Mouse (Mus musculus) hindlimb bud, embryonic 11.5 days (tissue): Measurements from ENCODE around the gene Tyro3.

Source experiments
- DNase-seq: peaks from one replicate; pipeline ENCODE4 v3.0.0-alpha.2; 2012; ENCODE audit warnings: low read depth, low spot score; ENCODE audit errors: extremely low spot score

Gene Tyro3

DNA sequence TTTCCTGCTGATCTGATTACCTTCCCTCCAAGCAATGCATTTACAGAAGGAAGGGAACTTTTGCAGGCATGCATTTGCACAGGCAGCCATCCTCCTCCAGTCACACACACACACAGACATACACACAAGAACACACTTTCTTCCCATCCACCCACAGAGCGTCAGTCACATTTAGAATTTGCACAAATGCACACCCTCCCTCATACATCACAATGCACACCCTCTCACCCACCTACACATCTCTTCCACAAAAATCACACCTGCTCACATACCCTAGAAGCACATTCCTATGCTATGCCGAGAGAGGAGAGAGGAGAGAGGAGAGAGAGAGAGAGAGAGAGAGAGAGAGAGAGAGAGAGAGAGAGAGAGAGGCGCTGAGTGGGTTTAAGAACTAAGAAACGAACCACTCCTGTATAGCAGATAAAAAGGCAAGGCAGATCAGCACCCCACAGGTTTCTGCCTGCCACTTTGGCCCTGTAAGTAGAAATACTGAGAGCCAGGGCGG lies at the start of gene Tyro3:
Gene Tyro3, plus strand, starts transcription at position 455 of the 505 bp plus-strand sequence.
- DNase-seq: no peak

DNA sequence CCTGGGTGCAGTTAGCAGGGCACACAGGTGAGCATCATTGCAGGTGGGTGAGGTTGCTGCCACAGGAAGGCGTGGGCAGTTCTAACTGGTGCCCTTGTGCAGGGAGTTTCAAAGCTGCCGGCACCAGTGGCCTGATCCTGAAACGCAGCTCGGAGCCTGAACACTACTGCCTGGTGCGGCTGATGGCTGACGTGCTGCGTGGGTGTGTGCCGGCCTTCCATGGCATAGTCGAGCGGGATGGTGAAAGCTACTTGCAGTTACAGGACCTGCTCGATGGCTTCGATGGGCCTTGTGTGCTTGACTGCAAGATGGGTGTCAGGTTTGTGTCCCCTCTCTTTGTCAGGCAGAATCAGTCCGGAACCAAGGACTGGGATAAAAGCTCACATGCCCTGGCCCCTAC lies 48.3 kb upstream of the Tyro3 start:
- DNase-seq: no peak

DNA sequence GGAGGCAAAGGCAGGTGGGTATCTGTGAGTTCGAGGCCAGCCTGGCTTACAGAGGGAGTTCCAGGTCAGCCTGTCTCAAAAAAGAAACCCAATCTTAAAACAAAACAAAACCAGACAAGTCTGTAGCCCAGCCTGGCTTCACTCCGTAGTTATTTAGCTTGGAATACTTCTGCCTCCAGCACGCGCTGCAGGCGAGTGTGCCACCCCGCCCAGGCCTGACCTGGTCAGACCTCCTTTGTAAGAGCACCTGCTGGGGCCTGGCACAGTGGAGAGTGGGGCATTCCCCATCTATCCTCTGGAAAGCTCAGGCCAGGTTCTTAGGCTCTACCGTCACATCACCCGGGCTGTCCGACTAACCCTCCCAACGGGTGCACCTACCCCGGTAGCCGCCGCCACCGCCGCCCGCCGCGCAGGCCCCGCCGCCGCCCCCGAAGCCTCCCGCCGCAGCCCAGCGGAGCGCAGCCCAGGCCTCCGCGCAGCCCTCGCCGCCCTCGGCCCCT lies 39.9 kb upstream of the Tyro3 start:
- DNase-seq: no peak

DNA sequence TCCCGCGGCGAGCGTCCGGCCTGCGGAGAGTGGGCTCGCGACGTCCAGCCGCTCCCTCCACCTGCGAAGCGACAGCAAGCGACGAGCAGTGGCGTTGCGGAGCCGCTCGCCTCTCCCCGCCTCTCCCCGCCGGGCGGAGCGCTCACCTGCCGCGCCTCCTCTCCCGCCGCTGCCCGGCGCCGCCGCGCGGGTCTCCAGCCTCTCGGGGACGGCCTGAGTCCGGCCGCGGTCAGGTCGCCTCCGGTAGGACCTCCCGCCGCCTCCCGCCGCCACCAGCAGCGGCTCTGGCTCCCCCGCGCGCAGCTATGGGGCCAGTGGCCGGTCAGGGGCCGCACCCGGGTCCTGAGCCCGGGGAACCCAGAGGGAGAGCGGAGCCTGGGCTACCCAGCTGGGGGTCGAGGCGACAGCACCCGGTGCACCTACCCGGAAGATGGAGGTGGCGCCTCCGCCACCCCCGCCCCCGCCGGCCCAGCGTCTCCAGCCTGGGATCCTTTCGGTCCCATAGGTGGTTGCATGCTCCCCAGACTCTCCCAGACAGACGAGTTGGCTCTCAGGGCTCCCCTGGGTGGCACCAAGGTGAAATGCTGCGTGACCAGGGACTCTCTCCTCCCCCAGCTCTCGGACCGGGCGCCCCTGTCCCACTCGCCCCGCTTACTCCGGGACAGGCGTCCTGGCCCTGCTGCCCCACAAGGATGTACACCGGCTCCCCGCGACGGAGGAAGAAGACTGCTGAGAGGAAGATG lies 39.3 kb upstream of the Tyro3 start:
- no peak for DNase-seq

DNA sequence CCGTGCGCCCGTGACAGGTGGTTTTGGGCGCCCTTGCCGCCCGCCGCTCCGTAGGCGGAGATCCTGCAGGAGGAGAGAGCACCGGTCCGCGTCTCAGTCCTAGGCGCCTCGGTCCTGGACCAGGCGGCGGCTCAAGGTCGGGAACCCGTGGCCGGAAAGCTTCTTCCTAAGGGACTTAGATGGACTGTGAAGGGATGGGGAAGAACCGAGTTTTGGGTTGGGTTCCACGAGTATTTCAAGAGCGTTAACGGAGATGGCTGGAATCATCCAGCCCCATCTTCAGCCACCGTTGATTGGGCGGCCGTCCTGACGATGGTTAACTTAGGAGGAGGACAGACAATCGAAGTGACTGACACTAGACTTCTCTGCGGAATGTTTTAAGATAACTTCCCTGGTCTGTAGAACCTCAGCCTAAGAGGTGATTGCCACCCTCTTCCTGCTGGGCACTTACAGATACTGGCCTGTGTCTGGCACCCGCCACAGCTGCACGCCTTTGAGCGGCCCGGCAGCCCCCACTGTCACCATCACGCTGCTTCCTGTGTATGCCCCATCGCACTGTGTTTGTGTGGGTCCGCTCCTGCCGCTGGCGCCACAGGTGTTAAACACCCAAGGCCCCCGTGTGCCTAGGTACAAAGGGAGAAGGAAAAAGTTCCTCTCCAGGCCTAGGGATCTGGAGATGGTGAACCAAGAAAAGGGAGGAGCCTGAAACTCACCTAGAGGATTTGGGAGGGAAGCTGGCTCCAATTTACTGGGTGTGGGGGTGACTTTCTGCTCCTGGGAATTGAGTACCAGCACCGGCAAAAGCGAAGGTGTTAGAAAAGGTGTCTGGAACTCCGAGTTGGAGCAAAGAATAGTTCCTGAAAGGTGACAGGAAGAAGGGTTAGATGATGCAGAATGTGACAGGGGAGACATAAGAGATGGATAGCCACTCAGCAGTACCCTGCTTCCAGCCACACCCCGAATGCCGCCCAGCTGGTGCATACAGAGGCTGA lies 38.4 kb upstream of the Tyro3 start:
- DNase-seq: no peak

DNA sequence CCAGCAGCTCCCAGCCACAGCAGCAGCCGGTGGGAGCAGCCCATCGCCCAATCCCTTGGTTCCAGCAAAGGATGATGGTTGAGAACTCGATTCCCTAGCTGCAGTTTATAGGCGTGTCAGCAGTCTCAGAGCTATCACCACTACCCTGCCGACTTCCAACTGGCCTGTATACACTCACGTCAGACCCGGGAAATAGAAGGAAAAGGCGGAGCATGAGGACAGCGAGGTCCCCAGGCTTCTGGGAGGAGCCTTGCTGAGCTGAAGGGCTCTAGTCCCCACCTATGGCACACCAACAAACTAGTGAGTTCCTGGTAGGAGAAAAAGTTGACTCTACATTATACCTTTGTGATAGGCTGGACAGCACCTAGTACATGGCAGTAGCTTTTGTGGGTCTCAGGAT lies 37.3 kb upstream of the Tyro3 start, which contains the start of gene Ltk:
Gene Ltk, minus strand, starts transcription at position 181 of the 400 bp plus-strand sequence.
- DNase-seq: no peak

DNA sequence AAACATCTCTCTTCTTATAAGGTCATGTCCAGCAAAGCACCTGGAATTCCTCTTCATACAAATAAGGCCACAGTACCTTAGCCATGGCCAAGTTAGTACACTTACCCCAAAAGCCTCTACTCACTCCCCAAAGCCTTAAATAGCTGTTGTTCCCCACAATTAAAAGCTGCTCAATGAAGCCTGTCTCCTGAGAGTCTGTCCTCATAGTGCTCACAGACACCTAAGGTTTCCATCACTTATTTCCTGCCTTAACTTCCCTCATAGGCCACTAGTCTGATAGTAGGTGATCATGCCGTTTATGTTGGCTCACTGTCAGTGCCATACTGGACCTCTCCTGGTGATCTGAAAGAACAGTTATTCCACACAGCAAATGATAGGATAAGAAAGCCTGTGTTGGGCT lies 35.3 kb upstream of the Tyro3 start:
- DNase-seq: no peak

DNA sequence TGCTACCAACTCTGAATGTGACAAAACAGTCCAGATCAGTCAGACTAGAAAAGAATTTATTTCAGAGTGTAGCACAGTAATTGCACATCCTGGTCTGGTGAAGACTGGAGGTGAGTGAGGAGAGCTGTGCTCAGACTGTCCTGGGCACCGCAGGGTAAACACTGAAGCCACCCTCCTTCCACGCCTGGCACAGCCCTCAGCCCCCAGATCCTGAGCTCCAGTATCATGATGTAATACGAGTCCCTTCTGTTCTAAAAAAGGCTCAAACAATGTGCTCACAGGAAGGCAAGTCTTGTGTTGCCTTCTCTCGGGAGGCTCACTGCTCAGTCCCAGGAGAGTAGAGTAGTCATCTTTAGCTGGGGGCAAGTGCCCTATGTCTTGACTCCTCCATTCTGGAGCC lies 33.6 kb upstream of the Tyro3 start:
- no peak for DNase-seq

DNA sequence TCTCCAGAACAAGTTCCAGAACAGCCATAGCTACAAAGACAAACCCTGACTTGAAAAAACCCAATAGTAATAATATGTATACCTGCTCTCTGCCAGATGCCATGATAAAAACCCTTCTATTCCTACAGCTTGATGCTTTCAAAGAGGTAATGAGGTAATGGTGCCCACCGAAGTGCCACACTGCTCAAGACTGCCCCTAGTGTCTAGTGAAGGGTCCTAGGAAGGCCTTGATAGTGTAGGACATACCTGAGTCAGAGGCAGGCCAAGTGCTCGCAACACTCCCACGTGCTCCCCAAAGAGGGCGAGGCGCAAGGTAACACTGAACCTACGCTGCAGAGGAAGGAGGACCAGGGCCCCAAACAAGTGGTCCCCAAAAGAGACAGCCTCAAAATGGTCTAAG lies 30.3 kb upstream of the Tyro3 start:
- DNase-seq: no peak

DNA sequence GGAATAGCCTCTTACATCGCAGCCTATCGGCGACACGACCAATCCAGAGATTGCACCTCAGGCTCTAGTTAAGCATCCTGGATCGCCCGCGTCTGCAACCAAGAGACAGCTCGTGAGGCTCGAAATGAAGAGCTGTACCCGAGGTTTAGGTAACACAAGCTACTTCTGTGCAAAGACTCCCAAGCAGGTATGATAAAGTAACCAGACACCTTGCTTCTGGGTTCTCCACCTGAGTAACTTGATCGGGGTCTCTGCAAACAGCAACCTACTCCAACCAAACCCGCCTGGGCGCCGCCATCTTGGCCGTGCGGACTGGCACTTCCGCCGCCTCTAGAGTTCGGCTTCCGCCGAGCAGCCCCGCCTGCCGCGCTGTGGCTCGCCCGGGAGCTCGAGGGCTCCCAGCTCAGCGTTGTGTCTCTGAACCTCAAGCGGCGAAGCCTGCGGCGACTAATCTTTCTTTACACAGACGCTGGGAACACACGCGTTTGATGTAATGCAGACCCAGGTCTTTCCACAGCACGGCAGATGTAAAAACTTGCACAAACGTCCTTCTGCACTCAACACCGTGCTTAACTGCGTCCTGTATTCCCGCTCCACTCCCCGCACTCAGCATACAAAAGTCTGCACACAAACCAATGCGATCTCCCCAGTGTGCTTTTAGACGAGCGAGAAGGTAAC lies 10.2 kb upstream of the Tyro3 start, which contains the start of gene Rpap1:
Gene Rpap1, minus strand, starts transcription at position 332 of the 678 bp plus-strand sequence.
- DNase-seq: peak; percentile 73

DNA sequence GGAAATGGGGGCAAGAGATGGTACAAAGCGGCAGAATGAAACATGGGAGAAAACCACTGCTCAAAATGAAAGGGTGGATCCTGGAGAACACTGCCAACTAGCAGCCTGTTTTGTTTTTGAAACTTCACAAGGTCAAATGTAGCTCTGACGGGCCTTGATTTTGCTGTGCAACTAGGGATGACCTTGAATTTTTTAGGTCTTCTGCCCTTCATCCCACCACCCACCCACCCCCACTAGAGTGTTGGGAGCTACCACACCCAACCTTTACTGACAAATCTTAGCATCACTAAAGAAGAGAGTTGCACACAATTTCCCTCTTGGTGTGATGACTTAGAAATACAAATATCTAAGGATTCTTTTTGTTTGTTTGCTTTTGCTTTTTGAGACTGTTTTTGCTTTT lies 7.5 kb upstream of the Tyro3 start:
- no peak for DNase-seq

DNA sequence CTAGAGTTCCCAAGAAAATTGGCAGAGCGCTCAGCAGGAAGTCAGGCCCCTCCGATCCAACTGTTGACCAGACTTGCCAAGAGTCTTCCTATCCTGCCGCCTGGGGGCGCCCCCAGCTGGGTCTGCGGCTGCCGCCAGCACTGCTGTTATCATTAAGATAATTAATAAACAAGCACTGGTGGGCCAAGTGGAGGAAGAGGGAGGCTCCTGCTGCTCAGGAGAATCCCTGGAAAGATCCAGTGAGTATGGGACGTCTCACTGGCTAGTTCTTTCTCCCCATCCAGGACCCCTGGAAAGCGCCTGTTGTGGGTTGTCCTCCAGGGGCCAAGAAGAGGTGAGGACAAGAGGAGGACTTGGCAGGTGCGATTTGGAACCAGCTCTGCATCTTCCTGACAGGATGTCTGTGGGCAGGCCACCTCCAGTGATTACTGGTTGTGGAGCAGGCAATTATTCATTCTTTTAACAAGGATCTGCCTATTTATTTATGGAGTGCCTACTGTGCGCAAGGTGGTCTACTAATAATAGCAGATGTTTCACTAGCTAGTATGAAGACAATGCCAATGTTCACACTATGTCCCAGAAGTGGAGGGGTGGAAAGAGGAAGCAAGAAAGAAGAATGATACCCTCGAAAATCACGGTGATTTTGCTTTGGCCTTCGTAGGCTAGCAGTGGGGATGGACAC lies 854 bp downstream of the Tyro3 start:
- no peak for DNase-seq

DNA sequence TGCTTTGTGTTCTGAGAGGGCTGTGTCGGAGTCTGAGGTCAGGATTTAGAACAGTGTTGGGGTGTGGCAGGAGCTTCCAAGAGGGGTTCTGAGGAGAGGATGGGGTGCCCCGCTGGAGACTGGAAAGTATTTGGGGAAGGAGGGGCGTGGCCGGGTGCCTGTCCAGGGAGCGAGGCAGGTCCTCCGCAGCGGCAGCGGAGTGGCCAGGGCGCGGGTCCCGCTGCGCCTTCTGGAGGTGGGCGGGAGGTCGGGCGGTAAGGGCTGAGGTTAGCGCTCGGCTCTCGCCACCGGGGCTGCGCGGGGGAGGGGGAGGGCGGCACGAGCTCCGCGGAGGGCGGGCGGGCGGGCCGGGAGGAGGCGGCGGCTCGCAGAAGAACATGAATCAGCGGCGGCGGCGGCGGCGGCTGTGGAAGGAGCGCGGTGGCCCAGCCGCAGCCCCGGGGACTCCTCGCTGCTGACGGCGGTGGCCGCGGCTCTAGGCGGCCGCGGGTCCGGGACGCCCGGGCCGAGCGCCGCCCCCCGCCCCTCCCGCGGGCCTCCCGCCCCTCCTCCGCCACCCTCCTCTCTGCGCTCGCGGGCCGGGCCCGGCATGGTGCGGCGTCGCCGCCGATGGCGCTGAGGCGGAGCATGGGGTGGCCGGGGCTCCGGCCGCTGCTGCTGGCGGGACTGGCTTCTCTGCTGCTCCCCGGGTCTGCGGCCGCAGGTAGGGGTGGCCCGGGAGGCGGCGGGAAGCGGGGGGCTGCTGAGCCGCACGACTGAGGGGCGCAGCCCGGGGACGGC lies 1.8 kb downstream of the Tyro3 start:
- DNase-seq: no peak

DNA sequence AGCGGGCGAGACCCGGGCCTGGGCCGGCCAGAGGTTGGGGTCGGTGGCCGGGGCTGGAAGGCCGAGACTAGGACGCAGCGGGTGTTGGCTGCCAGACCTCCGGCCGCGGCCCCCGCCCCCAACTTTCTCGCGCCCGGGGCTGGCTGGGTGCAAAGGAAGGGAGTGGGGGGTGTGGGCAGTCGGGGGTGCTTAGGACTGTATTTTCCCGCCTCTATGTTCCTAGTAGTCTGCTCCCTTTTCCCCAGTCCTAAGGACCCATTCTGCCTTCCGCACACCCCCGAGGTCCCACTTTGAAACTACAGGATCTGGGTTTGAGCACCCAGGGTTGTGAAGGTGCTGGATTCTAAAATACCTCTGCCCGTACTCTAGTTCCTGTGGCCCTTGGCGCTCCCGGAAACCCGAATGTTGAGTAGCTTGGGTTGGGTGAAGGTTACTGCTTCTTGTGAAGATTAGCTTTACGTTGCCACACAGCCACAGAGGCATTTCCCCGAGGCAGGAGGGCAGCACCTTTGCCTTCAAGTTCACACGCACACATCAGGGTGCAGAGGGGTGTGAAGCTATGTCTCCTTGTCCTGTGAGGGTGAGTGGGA lies 2.5 kb downstream of the Tyro3 start:
- no peak for DNase-seq

DNA sequence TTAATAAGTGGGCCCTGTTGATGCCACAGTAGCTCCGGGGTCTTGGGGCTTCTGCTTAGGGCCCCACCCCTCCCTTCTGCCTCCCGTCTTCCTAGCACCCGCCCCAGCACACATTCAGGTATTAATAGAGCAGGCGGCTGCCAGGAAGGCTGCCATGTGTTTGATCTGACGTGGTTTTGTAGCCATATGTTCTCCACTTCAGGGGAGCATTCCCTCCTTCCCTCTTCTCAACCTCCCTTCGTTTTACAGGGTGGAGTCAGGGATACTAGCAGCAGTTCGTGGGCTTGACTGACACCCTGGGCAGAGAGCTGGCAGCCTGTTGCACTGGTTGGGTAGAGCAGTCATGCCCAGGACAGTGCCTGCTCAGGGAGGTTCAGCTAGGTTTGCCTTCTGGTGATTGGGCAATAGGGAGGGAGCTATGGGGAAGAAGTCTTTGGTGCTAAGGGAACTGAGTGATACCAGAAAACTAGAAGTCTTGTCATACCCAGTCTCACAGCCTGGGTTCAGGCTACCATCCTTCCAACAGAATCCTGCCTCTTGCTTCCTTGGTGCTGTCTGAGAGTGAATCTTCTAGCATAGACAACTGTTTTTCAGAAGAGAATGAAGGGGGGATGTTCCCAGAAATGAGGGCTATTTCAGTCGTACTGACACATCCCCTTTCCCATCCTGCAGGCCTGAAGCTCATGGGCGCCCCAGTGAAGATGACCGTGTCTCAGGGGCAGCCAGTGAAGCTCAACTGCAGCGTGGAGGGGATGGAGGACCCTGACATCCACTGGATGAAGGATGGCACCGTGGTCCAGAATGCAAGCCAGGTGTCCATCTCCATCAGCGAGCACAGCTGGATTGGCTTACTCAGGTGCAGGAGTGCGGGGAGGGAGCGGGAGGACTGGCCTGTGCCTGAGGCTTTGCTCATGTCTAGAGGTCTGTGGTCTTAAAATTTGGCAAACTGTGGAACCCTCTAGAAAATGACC lies 3.6 kb downstream of the Tyro3 start:
- DNase-seq: no peak

DNA sequence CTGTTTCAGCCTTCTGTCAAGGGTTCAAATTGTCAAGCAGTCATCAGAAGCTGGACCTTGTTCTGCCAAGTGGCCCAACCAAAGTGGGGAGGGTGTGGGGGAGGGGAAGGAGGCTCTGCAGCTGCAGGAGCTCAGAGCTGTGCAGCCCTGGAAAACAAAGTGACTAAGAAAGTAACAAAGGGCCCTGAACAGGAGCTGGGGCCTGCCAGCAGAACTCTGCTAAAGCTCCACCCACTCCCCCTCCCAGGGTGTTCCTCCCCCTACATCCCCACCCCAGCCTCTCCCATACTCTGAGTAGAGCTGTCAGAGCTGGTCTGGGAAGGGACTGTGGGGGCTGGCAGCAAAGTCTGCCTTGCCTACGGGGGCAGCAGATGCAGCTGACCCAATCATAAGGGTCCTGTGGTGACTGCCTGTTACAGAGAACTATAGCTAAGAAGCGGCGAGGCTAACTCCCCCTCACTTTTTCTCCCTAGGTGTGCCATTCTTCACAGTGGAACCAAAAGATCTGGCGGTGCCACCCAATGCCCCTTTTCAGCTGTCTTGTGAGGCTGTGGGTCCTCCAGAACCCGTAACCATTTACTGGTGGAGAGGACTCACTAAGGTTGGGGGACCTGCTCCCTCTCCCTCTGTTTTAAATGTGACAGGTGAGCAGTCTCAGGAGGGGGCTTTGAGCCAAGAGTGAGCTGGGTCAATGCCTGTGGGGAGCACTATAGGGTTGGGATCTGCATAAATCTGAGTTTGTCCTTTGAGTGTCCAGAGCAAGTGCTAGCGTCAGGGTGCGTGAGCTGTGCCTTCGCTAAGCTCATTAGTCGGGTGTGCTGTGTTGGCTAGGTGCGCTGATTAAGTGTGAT lies 5.5 kb downstream of the Tyro3 start:
- no peak for DNase-seq

DNA sequence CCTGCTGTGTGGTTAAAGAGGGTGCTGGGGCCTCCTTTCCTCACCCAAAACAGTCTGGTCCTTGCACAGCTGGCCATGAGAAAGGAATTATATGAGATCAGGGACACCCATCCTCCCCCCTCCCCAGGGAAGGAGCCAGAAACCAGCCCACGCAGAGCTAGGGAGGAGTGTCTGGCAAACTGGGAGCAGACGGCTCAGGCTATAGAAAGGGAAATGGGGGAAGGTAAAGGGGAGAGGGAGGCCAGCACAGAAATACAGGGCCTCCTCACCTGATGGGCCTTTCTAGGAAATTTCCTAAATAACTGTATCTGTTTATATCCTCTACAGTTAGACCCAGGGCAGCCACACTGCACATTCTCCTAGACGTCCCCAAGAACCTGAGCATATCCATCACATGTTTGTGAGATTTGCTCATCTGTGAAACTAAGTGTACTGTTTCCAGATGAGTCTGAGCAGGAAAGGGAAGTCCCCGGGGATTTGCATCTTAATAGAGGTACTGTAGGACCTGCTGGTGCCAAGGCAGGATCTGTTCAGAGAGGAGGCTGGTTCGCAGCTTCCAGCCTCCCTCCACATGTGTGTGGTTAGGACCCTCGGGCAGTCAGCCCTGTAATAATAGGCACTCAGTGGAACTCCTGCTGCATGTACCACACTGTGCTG lies 6.2 kb downstream of the Tyro3 start:
- no peak for DNase-seq
